Mouse (Mus musculus) natural killer cell, adult 2 months (primary cell): ENCODE data around the gene Gemin8.

ENCODE experiments used
- DNase-seq, 2 experiments: peaks; one replicate each; pipeline ENCODE4 v3.0.0; 2022; ENCODE audit warnings: low spot score in 2 of 2

The Gemin8 gene

GRCm38 (mm10) chrX:166169892-166170799 lies at the start of gene Gemin8:
Gemin8 (plus strand) TSS chrX:166170454.
- DNase-seq, result peak; percentile 87 to 90

GRCm38 (mm10) chrX:166147158-166147846 lies 23.0 kb upstream of the Gemin8 start:
- no peak for DNase-seq

GRCm38 (mm10) chrX:166162773-166163172 lies 7.5 kb upstream of the Gemin8 start:
- no peak for DNase-seq

GRCm38 (mm10) chrX:166167307-166167706 lies 2.9 kb upstream of the Gemin8 start:
- DNase-seq, result peak; percentile 7 to 33

GRCm38 (mm10) chrX:166167923-166168322 lies 2.3 kb upstream of the Gemin8 start:
- no peak for DNase-seq

- DNase-seq, result no peak
These were observed 815 bp downstream of the Gemin8 start for GRCm38 (mm10) chrX:166170800-166171738.

- no peak for DNase-seq
These were observed 1.8 kb downstream of the Gemin8 start for GRCm38 (mm10) chrX:166172041-166172440.

GRCm38 (mm10) chrX:166172661-166173060 lies 2.4 kb downstream of the Gemin8 start:
- no peak for DNase-seq

- no peak for DNase-seq
These were observed 3.5 kb downstream of the Gemin8 start for GRCm38 (mm10) chrX:166173796-166174195.

- no peak for DNase-seq
These were observed 7.7 kb downstream of the Gemin8 start for GRCm38 (mm10) chrX:166177929-166178328.

GRCm38 (mm10) chrX:166183094-166183493 lies 12.8 kb downstream of the Gemin8 start:
- DNase-seq, result no peak

- DNase-seq, result no peak
These were observed 15.2 kb downstream of the Gemin8 start for GRCm38 (mm10) chrX:166185327-166185913.

GRCm38 (mm10) chrX:166187803-166188202 lies 17.5 kb downstream of the Gemin8 start:
- DNase-seq, result no peak

- DNase-seq, result no peak
These were observed 26.1 kb downstream of the Gemin8 start for GRCm38 (mm10) chrX:166196327-166196726.

GRCm38 (mm10) chrX:166198266-166198665 lies 28.0 kb downstream of the Gemin8 start:
- DNase-seq, result no peak

GRCm38 (mm10) chrX:166199812-166200211 lies 29.6 kb downstream of the Gemin8 start:
- DNase-seq, result no peak

- DNase-seq, result no peak
These were observed 44.3 kb downstream of the Gemin8 start for GRCm38 (mm10) chrX:166214576-166214975.

- no peak for DNase-seq
These were observed 46.0 kb downstream of the Gemin8 start for GRCm38 (mm10) chrX:166216248-166216647.

GRCm38 (mm10) chrX:166216720-166217119 lies 46.5 kb downstream of the Gemin8 start:
- no peak for DNase-seq

- DNase-seq, result no peak
These were observed 49.1 kb downstream of the Gemin8 start for GRCm38 (mm10) chrX:166219331-166219730.

- DNase-seq, result no peak
These were observed 56.6 kb downstream of the Gemin8 start for GRCm38 (mm10) chrX:166226856-166227255.
